Mouse (Mus musculus): ENCODE measurements at regions not wholly inside any gene's neighbourhood (a gene's known extent, or its start where the extent isn't known, plus 50 kb on each side); places are given as distances from the start of the nearest gene placed in this dataset.
A peak's percentile ranks its signal among the peaks of the same experiment; 100 is the strongest.

DNA sequence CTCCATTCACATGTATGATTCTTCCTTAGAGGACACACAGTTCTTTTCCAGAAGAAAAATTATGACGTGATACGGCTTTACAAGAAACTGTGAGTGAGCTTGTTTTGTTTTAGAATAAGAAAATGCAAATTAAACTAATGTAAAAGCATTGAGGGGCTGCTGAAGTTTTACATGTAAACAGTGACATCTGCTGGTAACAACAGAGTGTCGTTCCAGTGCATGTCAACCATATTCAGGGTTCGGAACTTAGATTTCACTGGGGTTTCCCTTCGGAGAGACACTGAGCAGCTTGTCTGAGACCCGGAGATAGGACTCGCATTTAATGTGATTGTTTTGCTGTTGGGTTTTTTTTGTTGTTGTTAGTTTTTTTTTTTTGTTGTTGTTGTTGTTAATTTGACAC, 148.4 kb upstream of the Ube3a start:
- peak; percentile 11 for DNase-seq (ENCODE audit: low read depth, low spot score)
